Mouse (Mus musculus): ENCODE results near the gene Slc9a9. TPM values are rescaled to one million over a fixed set of nuclear protein-coding genes. Genes with fewer than 3 reads are reported as not detected.

Gene Slc9a9
- polyA plus RNA-seq, 1 experiment from 2014 or later: 2.2 TPM

DNA sequence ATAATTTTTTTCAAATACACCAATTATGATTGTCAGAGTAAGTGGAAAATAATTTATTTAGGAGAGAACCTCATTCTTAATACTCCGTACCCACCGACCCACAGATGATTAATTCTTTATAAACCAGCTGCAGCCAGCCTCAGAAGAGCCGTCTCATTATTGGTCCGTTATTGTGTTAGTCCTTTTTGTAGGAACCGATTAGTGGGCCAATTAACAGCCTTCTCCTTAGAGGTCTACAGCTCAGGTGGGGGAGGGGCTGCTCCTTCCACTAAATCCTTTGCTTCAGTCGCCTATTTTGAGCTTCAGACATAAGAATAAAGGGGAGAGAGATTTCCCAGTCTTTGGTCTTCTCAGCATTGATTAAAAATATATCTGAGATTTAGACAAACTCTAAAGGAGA, 98.4 kb downstream of the Slc9a9 start:
- Histone ChIP-seq H3K9ac (replicated peaks) (no peak overlapping the region), H3K9me3 (no peaks in the 10 kb centered on the region), H3K4me2 (no peak overlapping the region), H3K36me3 (no peaks in the 10 kb centered on the region), H3K4me1 (replicated peaks) (no peaks in the 10 kb centered on the region), H3K27me3 (no peaks in the 10 kb centered on the region), H3K4me3 (replicated peaks) (no peak overlapping the region), H3K27ac (no peak overlapping the region)
- 43% methylated on average over 6 of the region's 6 CpGs for WGBS
- ATAC-seq (ENCODE audit: insufficient number of reproducible peaks, insufficient read depth, low FRiP score, low TSS enrichment, low read depth): no peak

DNA sequence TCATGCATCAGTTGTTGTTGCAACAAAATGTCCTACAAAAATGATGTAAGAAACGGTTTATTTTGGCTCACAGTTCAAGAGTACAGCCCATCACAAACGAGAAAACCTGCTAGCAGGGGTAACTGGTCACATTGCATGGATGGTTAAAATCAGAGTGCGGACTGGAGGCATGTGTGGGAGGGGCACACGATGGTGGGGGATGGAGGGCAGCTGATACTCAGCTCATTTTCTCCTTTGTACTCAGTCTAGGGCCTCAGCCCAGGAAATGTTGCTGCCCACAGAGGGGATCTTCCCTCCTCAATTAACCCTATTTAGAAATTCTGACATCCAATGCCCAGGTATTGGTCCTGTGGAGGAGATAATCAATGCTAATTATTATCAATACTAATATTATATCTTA, 98.8 kb downstream of the Slc9a9 start:
- no peak overlapping the region for H3K9ac ChIP-seq (replicated peaks)
- no peaks in the 10 kb centered on the region for H3K9me3 ChIP-seq
- H3K4me1 ChIP-seq (replicated peaks): no peaks in the 10 kb centered on the region
- no peak overlapping the region for H3K27ac ChIP-seq
- H3K36me3 ChIP-seq: no peaks in the 10 kb centered on the region
- no peaks in the 10 kb centered on the region for H3K27me3 ChIP-seq
- H3K4me3 ChIP-seq (replicated peaks): no peak overlapping the region
- WGBS: 74% methylated on average over 4 of the region's 4 CpGs
- no peak overlapping the region for H3K4me2 ChIP-seq
- ATAC-seq (ENCODE audit: insufficient number of reproducible peaks, insufficient read depth, low FRiP score, low TSS enrichment, low read depth): no peak

DNA sequence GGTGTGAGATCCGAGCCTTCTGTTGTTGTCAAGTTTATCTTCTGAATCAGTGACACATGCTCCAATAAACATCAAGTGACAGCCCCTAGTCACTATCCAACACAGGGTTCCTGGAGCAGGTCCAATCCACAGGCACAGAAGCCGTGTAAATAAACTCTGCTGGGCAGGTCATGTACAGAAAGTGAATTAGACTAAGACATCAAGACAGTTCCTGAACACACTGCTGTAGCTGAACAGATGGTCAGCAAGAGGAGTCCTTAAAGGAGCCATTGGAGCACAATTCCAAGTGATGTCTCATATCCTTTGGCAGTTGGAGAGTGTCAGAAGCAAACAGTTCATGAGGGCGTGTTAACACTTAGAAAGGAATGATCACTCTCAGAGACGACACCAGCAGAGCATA, 103.6 kb downstream of the Slc9a9 start:
- 84% methylated on average over 4 of the region's 4 CpGs for WGBS
- Histone ChIP-seq H3K9me3 (no peaks in the 10 kb centered on the region), H3K27ac (no peak overlapping the region), H3K36me3 (no peaks in the 10 kb centered on the region), H3K27me3 (no peaks in the 10 kb centered on the region), H3K4me3 (replicated peaks) (no peak overlapping the region), H3K4me1 (replicated peaks) (no peaks in the 10 kb centered on the region), H3K9ac (replicated peaks) (no peak overlapping the region), H3K4me2 (no peak overlapping the region)
- ATAC-seq (ENCODE audit: insufficient number of reproducible peaks, insufficient read depth, low FRiP score, low TSS enrichment, low read depth): no peak

DNA sequence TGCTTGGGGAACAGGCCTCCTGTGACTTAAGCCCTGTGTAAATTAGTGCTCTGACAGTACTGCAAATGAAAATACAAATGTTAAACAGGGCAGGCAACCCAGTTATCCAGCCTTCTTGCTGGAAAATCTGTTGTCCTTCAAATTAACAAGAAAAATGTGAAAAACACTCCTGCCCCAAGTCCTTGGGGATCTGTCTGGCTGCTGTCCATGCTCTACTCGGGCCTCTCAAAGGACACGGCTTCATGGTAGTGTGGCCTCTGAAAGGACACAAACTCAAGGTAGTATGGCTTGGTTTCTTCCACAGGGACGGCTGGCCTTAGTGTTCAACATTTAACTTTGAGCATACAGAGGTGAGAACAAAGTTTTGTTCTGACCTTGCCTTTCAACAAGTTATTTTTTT, 118.6 kb downstream of the Slc9a9 start:
- no peak overlapping the region for H3K27ac ChIP-seq
- no peak overlapping the region for H3K4me3 ChIP-seq (replicated peaks)
- WGBS: 74% methylated on average over 3 of the region's 3 CpGs
- no peak for ATAC-seq (ENCODE audit: insufficient number of reproducible peaks, insufficient read depth, low FRiP score, low TSS enrichment, low read depth)
- H3K9me3 ChIP-seq: no peaks in the 10 kb centered on the region
- no peaks in the 10 kb centered on the region for H3K27me3 ChIP-seq
- H3K4me2 ChIP-seq: no peak overlapping the region
- no peak overlapping the region for H3K9ac ChIP-seq (replicated peaks)
- H3K4me1 ChIP-seq (replicated peaks): no peaks in the 10 kb centered on the region; the same call in 1 of the 2 replicates
- H3K36me3 ChIP-seq: no peaks in the 10 kb centered on the region

DNA sequence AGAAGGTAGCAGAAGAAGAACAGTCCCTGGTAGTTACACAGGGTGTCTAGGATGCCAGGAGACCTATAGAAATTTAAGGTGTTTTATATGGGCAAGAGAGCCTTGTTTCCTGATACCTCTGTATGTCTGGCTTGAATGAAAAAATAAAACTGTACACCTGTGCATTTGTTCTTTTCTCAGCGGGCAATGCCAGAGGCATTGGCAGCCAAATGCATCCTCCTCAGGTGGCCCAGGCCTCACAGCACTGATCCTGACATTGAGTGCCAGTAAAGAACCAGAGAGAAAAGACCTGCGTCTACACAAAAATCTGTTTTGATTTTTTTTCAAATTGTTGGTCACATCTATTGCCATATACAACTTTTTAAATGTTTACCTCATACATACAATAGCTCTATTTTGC, 121.3 kb downstream of the Slc9a9 start:
- 95% methylated on average over 2 of the region's 2 CpGs for WGBS
- no peaks in the 10 kb centered on the region for H3K36me3 ChIP-seq
- no peak overlapping the region for H3K4me2 ChIP-seq
- no peak for ATAC-seq (ENCODE audit: insufficient number of reproducible peaks, insufficient read depth, low FRiP score, low TSS enrichment, low read depth)
- no peak overlapping the region for H3K4me3 ChIP-seq (replicated peaks)
- no peaks in the 10 kb centered on the region for H3K9me3 ChIP-seq
- H3K27me3 ChIP-seq: no peaks in the 10 kb centered on the region
- no peak overlapping the region for H3K27ac ChIP-seq
- no peak overlapping the region for H3K9ac ChIP-seq (replicated peaks)
- no peaks in the 10 kb centered on the region; the same call in 1 of the 2 replicates for H3K4me1 ChIP-seq (replicated peaks)

DNA sequence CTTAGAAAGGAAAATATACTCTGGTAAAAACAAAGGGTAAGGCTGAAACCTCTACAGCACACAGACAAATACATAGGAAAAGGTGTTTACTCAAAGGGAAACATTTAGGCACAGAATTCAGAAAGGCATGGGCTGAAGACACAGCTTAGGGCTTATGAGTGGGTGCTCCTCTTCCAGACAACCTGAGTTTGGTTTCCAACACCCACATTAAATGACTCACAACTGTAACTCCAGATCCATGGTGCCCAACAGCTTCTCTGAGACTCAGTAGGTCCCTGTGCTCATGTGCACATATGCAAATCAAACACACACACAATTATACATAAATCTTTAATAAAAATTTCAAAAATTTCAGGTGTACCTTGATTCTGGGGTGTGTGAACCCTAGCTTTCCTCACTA, 133.4 kb downstream of the Slc9a9 start:
- Histone ChIP-seq H3K36me3 (no peaks in the 10 kb centered on the region), H3K4me1 (replicated peaks) (no peaks in the 10 kb centered on the region), H3K27ac (no peak overlapping the region), H3K4me2 (no peak overlapping the region), H3K9ac (replicated peaks) (no peak overlapping the region), H3K4me3 (replicated peaks) (no peak overlapping the region), H3K27me3 (no peaks in the 10 kb centered on the region), H3K9me3 (no peaks in the 10 kb centered on the region)
- no peak for ATAC-seq (ENCODE audit: insufficient number of reproducible peaks, insufficient read depth, low FRiP score, low TSS enrichment, low read depth)

DNA sequence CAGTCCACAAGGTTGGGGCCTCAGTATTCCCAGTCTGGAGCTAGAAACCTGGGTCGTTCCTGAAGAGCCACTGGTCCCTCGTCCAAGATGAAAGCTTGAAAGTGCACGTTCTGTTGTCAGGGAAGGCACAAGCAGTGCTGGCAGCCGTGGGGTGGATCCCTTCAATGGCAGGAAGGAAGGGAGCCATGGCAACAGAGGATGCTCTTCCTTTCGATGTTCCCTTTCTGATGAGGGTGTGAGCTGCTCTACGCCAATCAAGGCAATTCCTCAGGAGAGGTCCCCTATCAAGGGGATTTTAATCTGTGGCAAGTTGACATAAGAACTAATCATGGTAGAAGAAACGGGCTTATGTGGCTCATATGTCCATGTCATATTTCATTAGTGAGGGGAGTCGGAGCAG, 135.8 kb downstream of the Slc9a9 start:
- no peak overlapping the region for H3K4me3 ChIP-seq (replicated peaks)
- no peaks in the 10 kb centered on the region for H3K4me1 ChIP-seq (replicated peaks)
- no peaks in the 10 kb centered on the region for H3K36me3 ChIP-seq
- 72% methylated on average over 8 of the region's 8 CpGs for WGBS
- no peak overlapping the region for H3K9ac ChIP-seq (replicated peaks)
- H3K9me3 ChIP-seq: no peaks in the 10 kb centered on the region
- no peak for ATAC-seq (ENCODE audit: insufficient number of reproducible peaks, insufficient read depth, low FRiP score, low TSS enrichment, low read depth)
- H3K27me3 ChIP-seq: no peaks in the 10 kb centered on the region
- H3K27ac ChIP-seq: no peak overlapping the region
- H3K4me2 ChIP-seq: no peak overlapping the region

DNA sequence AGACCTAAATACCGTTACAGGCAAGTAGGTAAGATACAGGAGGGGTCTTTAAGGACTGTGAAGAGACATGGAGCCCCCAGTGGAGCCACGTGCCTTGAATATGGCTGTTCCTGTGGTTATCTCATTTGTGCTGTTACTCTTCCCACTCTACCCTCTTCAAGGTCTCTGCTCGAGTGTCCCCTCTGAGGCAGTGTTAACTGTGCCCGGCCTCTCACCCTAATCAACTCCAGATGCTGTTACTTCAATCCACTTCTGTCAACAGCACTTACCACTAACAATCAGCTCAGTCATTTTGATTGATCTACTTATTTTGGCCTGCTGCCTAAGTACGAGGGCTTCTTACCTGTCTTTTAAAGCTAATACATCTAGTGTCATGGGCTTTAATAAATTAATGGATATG, 145.8 kb downstream of the Slc9a9 start:
- Histone ChIP-seq H3K27ac (no peak overlapping the region), H3K36me3 (no peaks in the 10 kb centered on the region), H3K4me1 (replicated peaks) (peaks cover 21% of the 10 kb centered on the region), H3K27me3 (no peaks in the 10 kb centered on the region), H3K4me2 (no peak overlapping the region), H3K4me3 (replicated peaks) (no peak overlapping the region), H3K9me3 (no peaks in the 10 kb centered on the region), H3K9ac (replicated peaks) (no peak overlapping the region)
- ATAC-seq (ENCODE audit: insufficient number of reproducible peaks, insufficient read depth, low FRiP score, low TSS enrichment, low read depth): 0 out of 2 replicates have a peak, but pooled peaks have one; percentile 55
- 18% methylated on average over 5 of the region's 5 CpGs for WGBS

DNA sequence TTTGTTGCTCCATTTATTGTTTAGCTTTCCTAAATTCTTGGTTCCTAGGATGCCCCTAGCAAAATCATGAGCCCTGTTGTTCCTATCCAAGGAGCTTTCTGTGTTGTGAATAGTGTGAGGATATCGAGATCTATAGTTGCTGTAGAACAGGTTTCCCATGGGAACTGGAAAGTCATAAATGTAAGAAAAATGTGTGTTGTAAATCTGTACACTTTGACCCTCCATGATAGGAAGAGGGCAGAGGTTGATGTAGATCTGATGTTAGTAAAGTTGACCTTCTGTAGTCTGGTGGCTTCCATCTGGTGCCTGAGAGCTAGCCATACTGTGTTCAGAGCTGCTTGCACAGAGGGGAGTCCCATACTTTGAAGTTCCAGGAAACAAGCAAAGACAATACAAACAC, 151.6 kb downstream of the Slc9a9 start:
- Histone ChIP-seq H3K27ac (no peak overlapping the region), H3K27me3 (no peaks in the 10 kb centered on the region), H3K36me3 (no peaks in the 10 kb centered on the region), H3K4me3 (replicated peaks) (no peak overlapping the region), H3K9ac (replicated peaks) (no peak overlapping the region), H3K4me2 (no peak overlapping the region), H3K9me3 (no peaks in the 10 kb centered on the region), H3K4me1 (replicated peaks) (peaks cover 4% of the 10 kb centered on the region)
- no peak for ATAC-seq (ENCODE audit: insufficient number of reproducible peaks, insufficient read depth, low FRiP score, low TSS enrichment, low read depth)
- 84% methylated on average over 1 of the region's 1 CpGs for WGBS

DNA sequence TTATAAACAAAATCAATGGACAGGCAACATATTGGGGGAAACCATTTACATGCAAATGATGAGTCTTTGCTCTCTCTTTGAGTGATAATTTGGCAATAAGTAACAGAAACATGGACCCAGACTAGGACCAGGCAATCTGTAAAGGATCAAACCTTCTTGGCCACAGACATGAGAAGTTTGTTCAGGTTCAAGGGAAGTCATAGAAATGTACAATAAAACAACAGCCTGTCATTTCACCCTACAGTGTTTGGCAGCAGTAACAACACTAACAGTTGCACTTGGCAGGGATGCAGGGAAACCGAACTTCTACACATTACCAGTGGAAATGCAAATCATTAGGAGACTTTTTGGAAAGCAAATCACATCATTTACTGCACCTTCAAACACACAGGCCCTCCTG, 164.1 kb downstream of the Slc9a9 start:
- WGBS: 70% methylated on average over 1 of the region's 1 CpGs
- ATAC-seq (ENCODE audit: insufficient number of reproducible peaks, insufficient read depth, low FRiP score, low TSS enrichment, low read depth): no peak
- Histone ChIP-seq H3K27me3 (no peaks in the 10 kb centered on the region), H3K36me3 (no peaks in the 10 kb centered on the region), H3K9ac (replicated peaks) (no peak overlapping the region), H3K27ac (no peak overlapping the region), H3K4me2 (no peak overlapping the region), H3K4me1 (replicated peaks) (0 out of 2 replicates have a peak, but pooled peaks cover under 1% of the 10 kb centered on the region), H3K9me3 (no peaks in the 10 kb centered on the region), H3K4me3 (replicated peaks) (no peak overlapping the region)

DNA sequence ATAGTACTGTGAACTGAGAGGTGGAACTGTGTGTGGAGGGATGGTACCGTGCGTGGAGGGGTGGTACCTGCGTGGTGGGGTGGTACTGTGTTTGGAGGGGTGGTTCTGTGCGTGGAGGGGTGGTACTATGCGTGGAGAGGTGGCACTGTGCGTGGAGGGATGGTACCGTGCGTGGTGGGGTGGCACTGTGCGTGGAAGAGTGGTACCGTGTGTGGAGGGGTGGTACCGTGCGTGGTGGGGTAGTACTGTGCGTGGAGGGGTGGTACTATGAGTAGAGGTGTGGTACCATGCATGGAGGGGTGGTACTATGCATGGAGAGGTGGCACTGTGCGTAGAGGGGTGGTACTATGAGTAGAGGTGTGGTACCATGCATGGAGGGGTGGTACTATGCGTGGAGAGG, 167.7 kb downstream of the Slc9a9 start:
- Histone ChIP-seq H3K4me2 (no peak overlapping the region), H3K36me3 (no peaks in the 10 kb centered on the region), H3K4me3 (replicated peaks) (no peak overlapping the region), H3K27me3 (no peaks in the 10 kb centered on the region), H3K9ac (replicated peaks) (no peak overlapping the region), H3K9me3 (no peaks in the 10 kb centered on the region), H3K27ac (no peak overlapping the region), H3K4me1 (replicated peaks) (no peaks in the 10 kb centered on the region; the same call in 1 of the 2 replicates)
- 95% methylated on average over 15 of the region's 15 CpGs for WGBS
- ATAC-seq (ENCODE audit: insufficient number of reproducible peaks, insufficient read depth, low FRiP score, low TSS enrichment, low read depth): no peak

DNA sequence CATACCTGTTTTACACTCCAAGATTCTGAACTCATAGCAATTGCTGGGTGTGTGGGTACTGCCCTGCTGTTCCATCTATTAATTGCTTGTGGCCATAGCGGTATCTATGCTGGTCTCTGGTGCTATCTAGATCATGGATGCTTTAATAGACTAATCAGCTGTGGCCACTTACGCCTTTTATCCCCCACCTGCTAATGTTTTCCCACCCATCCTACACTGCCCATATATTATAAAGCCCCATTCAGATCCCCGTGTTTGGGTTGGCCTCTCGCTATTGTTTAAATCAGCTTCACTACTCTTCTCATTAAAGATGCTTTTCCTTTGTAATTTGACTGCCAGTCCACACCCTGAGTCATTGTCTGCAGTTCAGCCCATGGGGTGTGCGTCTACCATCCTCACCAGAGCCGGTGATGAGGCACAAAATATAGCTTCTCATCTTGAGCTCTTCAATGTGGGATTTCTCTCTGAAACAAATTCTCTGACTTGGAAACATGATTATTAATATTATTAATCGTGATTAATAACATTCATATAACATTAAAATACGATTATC, 168.8 kb downstream of the Slc9a9 start:
- no peaks in the 10 kb centered on the region; the same call in 1 of the 2 replicates for H3K4me1 ChIP-seq (replicated peaks)
- no peak overlapping the region for H3K9ac ChIP-seq (replicated peaks)
- H3K27ac ChIP-seq: no peak overlapping the region
- H3K9me3 ChIP-seq: no peaks in the 10 kb centered on the region
- no peak overlapping the region for H3K4me3 ChIP-seq (replicated peaks)
- WGBS: 84% methylated on average over 8 of the region's 8 CpGs
- no peak for ATAC-seq (ENCODE audit: insufficient number of reproducible peaks, insufficient read depth, low FRiP score, low TSS enrichment, low read depth)
- H3K27me3 ChIP-seq: no peaks in the 10 kb centered on the region
- no peak overlapping the region for H3K4me2 ChIP-seq
- H3K36me3 ChIP-seq: no peaks in the 10 kb centered on the region

Measured in limb, embryonic 12.5 days (tissue).